Comparison of ENCODE assay signal across 8 mouse cellular contexts in the genomic region with DNA sequence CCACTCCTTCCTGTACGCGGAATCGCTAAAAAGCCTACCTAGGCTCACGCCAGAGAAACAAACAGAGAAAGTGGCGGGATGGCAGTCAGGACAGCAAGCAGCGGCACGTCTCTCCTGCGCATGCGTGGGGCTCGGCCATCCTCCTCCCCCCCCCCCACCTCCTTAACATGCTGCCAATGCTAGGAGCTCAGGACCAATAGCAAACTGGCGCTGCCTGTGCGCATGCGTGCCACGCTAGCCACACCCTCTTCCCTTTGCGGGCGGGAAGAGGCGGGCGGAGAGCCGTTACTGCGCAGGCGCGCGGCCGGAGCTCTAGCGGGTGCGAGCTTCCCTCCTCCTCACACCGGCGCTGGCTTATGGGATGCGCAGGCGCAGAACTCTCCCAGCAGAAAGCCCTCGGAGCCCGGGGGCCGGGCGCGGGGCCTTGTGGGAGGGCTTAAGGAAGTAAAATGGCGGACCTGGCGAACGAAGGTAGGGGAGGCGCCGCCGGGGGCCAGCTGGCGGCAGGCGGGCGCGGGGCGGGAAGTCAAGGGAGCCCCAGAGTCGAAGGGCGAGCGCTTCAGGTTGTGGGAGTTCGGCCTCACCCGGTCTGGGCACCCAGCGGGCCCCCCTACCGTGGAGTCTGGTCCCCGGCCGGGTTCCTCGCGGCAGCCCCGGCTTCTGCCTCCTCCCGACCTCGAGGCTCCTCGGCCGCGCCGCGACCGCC. TPM values are rescaled to one million over a fixed set of nuclear protein-coding genes. Genes with fewer than 3 reads are reported as not detected.
DNase-seq lines count a peak whose midpoint lies in the region; ATAC-seq and TF ChIP-seq lines count a peak whose summit lies in the region.

A gene (plus strand): TSS at position 354 of the 706 bp plus-strand sequence.

- peaks cover 6% of the 10 kb centered on the region; the same call in 1 of the 2 replicates for H3K36me3 ChIP-seq in hindbrain, postnatal 0 days (ENCODE audit: insufficient read depth, low read length)

- H3K27me3 ChIP-seq in hindbrain, postnatal 0 days (ENCODE audit: insufficient read depth, low read length), result no peaks in the 10 kb centered on the region

- H3K4me1 ChIP-seq in hindbrain, postnatal 0 days (ENCODE audit: insufficient read depth, low read length), result no peaks in the 10 kb centered on the region; the same call in none of the 2 replicates

- DNase-seq in ZHBTc4 (ENCODE audit: low read depth, low spot score), result peak; percentile 100
- peak; percentile 100 for DNase-seq in gastrocnemius, adult 2 months
- DNase-seq in hindbrain, postnatal 0 days (ENCODE audit: low spot score), result peak; percentile 100
- peak; percentile 99 to 100 for DNase-seq in left cerebral cortex, adult 2 months (ENCODE audit: extremely low spot score in 1 of 2, low spot score in 2 of 2)
- peak; percentile 99 for DNase-seq in right cerebral cortex, adult 2 months (ENCODE audit: low spot score in 2 of 2)
- DNase-seq in urinary bladder, postnatal 14 days (ENCODE audit: low spot score), result peak; percentile 100

- intact Hi-C loops in gastrocnemius, adult 2 months (cut with DNase I), result loop anchor here (5.0 kb wide), 1 partner anchor 46 kb away; a partner anchor contains a TSS
- intact Hi-C loops in left cerebral cortex, adult 2 months (cut with DNase I), result loop anchor here (5.0 kb wide), 2 partner anchors 44 to 89 kb away; a partner anchor contains a TSS

- peak within 1 kb of the TSS; percentile 83 for H3K4me2 ChIP-seq in hindbrain, postnatal 0 days (ENCODE audit: low read depth, low read length)

- 0% methylated on average over 45 of the region's 66 CpGs for WGBS in hindbrain, postnatal 0 days

- peak within 1 kb of the TSS; percentile 95 for H3K27ac ChIP-seq in gastrocnemius, adult 2 months
- peak within 1 kb of the TSS; percentile 87 for H3K27ac ChIP-seq in hindbrain, postnatal 0 days
- peak within 1 kb of the TSS; percentile 95 for H3K27ac ChIP-seq in left cerebral cortex, adult 2 months

- peak within 1 kb of the TSS; percentile 95 for H3K9ac ChIP-seq in hindbrain, postnatal 0 days (replicated peaks; ENCODE audit: low read length)

- ATAC-seq in common myeloid progenitor, adult 5-6 weeks (replicated peaks; ENCODE audit: low read depth, poor library complexity, severe bottlenecking), result peak; percentile 84
- ATAC-seq in hindbrain, postnatal 0 days, result peak; percentile 93
- peak; percentile 90 for ATAC-seq in megakaryocyte, adult 5-6 weeks (ENCODE audit: poor library complexity, severe bottlenecking)

- H3K9me3 ChIP-seq in hindbrain, postnatal 0 days (ENCODE audit: low read length), result no peaks in the 10 kb centered on the region

- TF ChIP-seq CTCF in gastrocnemius, adult 2 months (IDR thresholded peaks at IDR 0.05), result no peak
- TF ChIP-seq CTCF in hindbrain, postnatal 0 days (IDR thresholded peaks at IDR 0.05; ENCODE audit: low read depth), result no peak
- TF ChIP-seq CTCF in left cerebral cortex, adult 2 months (IDR thresholded peaks at IDR 0.05), result no peak

- peak within 1 kb of the TSS; percentile 96 for H3K4me3 ChIP-seq in gastrocnemius, adult 2 months
- peak within 1 kb of the TSS; percentile 83 for H3K4me3 ChIP-seq in hindbrain, postnatal 0 days (ENCODE audit: low read length)
- H3K4me3 ChIP-seq in left cerebral cortex, adult 2 months, result peak within 1 kb of the TSS; percentile 91

RNA-seq across cellular contexts. Expression of the gene that starts here (rescaled TPM):
- total RNA-seq in common myeloid progenitor, adult 5-6 weeks (2017), result 56.2 and 56.7 TPM in 2 replicates
- 10 to 100 TPM; 39.2 to 41.3 TPM for total RNA-seq in gastrocnemius, adult 2 months (2021)
- total RNA-seq in hindbrain, postnatal 0 days (2014; rRNA removed), result 121 and 122 TPM in 2 replicates
- polyA plus RNA-seq in hindbrain, postnatal 0 days (2015; fragmentation: Nextera tagmentation; extraction: Ambion mirVana), result 87.2 and 88.7 TPM in 2 replicates
- 100 to 1,000 TPM in 1 of 2 experiments, 10 to 100 TPM in 1; 92.7 to 101 TPM for total RNA-seq in left cerebral cortex, adult 2 months (2021)
- 20.2 and 25.0 TPM in 2 replicates for total RNA-seq in megakaryocyte, adult 5-6 weeks (2015)
- 52.9 and 60.9 TPM in 2 replicates for total RNA-seq in megakaryocyte, adult 5-6 weeks (2017)

Comparison
In these comparisons a context has a peak if more than half of its experiments do, and no peak if none do; other contexts are left out.
1. Peak in every context shown above with its lines: DNase-seq, ATAC-seq, H3K4me3 ChIP-seq and H3K27ac ChIP-seq.